Mouse (Mus musculus) embryonic facial prominence, embryonic 11.5 days (tissue): ENCODE results near the gene Sfxn3. TPM values are rescaled to one million over a fixed set of nuclear protein-coding genes. Genes with fewer than 3 reads are reported as not detected.

Experiments
- ATAC-seq: fragments of 200-750 bp; cut with Nextera tagmentation; replicated peaks from 2 replicates; pipeline ENCODE4 v1.8.0; 2017; ENCODE audit warnings: low read depth; ENCODE audit not compliant: insufficient number of reproducible peaks, low FRiP score, low TSS enrichment
- DNase-seq: peaks from one replicate; pipeline ENCODE4 v3.0.0-alpha.2; 2015; ENCODE audit warnings: low spot score
- H3K27ac ChIP-seq: fragments of 300-500 bp; sonication (generic); replicated peaks from 2 replicates; pipeline ENCODE4 v1.5.1; 2014; ENCODE audit warnings: mild to moderate bottlenecking, low read depth, low read length, control low read depth
- H3K27me3 ChIP-seq: fragments of 300-500 bp; sonication (generic); 2 replicates; pipeline ENCODE4 v1.6.1; 2014; ENCODE audit warnings: mild to moderate bottlenecking, low read length, moderate library complexity, mixed read lengths; ENCODE audit not compliant: control insufficient read depth, insufficient read depth
- H3K36me3 ChIP-seq: fragments of 300-500 bp; sonication (generic); replicated peaks from 2 replicates; pipeline ENCODE4 v1.6.1; 2014; ENCODE audit warnings: low read depth, mild to moderate bottlenecking, low read length, moderate library complexity, mixed read lengths; ENCODE audit not compliant: control insufficient read depth, insufficient read depth
- H3K4me1 ChIP-seq: fragments of 300-500 bp; sonication (generic); 2 replicates; pipeline ENCODE4 v1.6.1; 2014; ENCODE audit warnings: low read length, mixed read lengths; ENCODE audit not compliant: control insufficient read depth, insufficient read depth
- H3K4me2 ChIP-seq: fragments of 300-500 bp; sonication (generic); 2 replicates; pipeline ENCODE4 v1.6.1; 2014; ENCODE audit warnings: low read depth, mild to moderate bottlenecking, control low read depth, low read length, moderate library complexity
- H3K4me3 ChIP-seq: fragments of 300-500 bp; sonication (generic); 2 replicates; pipeline ENCODE4 v1.5.1; 2014; ENCODE audit warnings: low read depth, low read length, control low read depth
- H3K9ac ChIP-seq: fragments of 300-500 bp; sonication (generic); replicated peaks from 2 replicates; pipeline ENCODE4 v1.6.1; 2014; ENCODE audit warnings: mild to moderate bottlenecking, control low read depth, low read length
- H3K9me3 ChIP-seq: fragments of 300-500 bp; sonication (generic); replicated peaks from 2 replicates; pipeline ENCODE4 v1.6.1; 2016; ENCODE audit warnings: mild to moderate bottlenecking, low read length, inconsistent platforms, mixed read lengths; ENCODE audit not compliant: control insufficient read depth
- WGBS: fragments of 180-500 bp; shearing (Covaris S2); extraction: QIAGEN DNeasy Blood & Tissue Kit; methylation state at CpG from one replicate; pipeline ENCODE4 v1.1.7; 2014; 5-methylcytosine and 5-hydroxymethylcytosine counted together
- polyA plus RNA-seq: library from polyadenylated mRNA; unstranded; fragments of >200 nt; fragmentation: Nextera tagmentation; extraction: Ambion mirVana; gene quantifications from 2 replicates; pipeline ENCODE4 v1.2.1, GENCODE M21; 2014

Sfxn3 gene
- polyA plus RNA-seq, 1 experiment from 2014 or later, result 14.7 TPM

- no peak overlapping the region for H3K4me3 ChIP-seq
- WGBS, result 45% methylated on average over 19 of the region's 20 CpGs
- no peak; the same call in 1 of the 2 replicates for ATAC-seq
- H3K27me3 ChIP-seq, result peaks cover 39% of the 10 kb centered on the region
- H3K4me2 ChIP-seq, result no peak overlapping the region
- H3K4me1 ChIP-seq, result no peaks in the 10 kb centered on the region
- no peaks in the 10 kb centered on the region for H3K9me3 ChIP-seq
- no peaks in the 10 kb centered on the region for H3K36me3 ChIP-seq
- DNase-seq, result peak; percentile 63
- no peak overlapping the region; the same call in 1 of the 2 replicates for H3K9ac ChIP-seq
- H3K27ac ChIP-seq, result no peak overlapping the region
These were observed 16.4 kb downstream of the Sfxn3 start for GRCm38 (mm10) chr19:45063565-45064292.

GRCm38 (mm10) chr19:45065226-45065625 lies 17.9 kb downstream of the Sfxn3 start:
- ATAC-seq (no peak), DNase-seq (no peak)
- Histone ChIP-seq H3K9ac (no peak overlapping the region), H3K4me1 (no peaks in the 10 kb centered on the region), H3K27ac (no peak overlapping the region), H3K4me3 (no peak overlapping the region), H3K9me3 (no peaks in the 10 kb centered on the region), H3K36me3 (no peaks in the 10 kb centered on the region), H3K27me3 (peaks cover 39% of the 10 kb centered on the region), H3K4me2 (no peak overlapping the region)
- 3% methylated on average over 21 of the region's 21 CpGs for WGBS

GRCm38 (mm10) chr19:45067170-45067569 lies 19.9 kb downstream of the Sfxn3 start:
- H3K9ac ChIP-seq, result no peak overlapping the region
- H3K27ac ChIP-seq, result no peak overlapping the region
- H3K36me3 ChIP-seq, result no peaks in the 10 kb centered on the region
- no peak for ATAC-seq
- no peak for DNase-seq
- H3K27me3 ChIP-seq, result peaks cover 39% of the 10 kb centered on the region
- H3K9me3 ChIP-seq, result no peaks in the 10 kb centered on the region
- H3K4me3 ChIP-seq, result no peak overlapping the region
- 13% methylated on average over 17 of the region's 17 CpGs for WGBS
- H3K4me1 ChIP-seq, result no peaks in the 10 kb centered on the region
- H3K4me2 ChIP-seq, result no peak overlapping the region

GRCm38 (mm10) chr19:45067758-45068510 lies 20.6 kb downstream of the Sfxn3 start:
- no peak overlapping the region for H3K4me3 ChIP-seq
- no peaks in the 10 kb centered on the region for H3K9me3 ChIP-seq
- no peaks in the 10 kb centered on the region for H3K36me3 ChIP-seq
- no peak overlapping the region for H3K27ac ChIP-seq
- no peak for DNase-seq
- H3K4me1 ChIP-seq, result no peaks in the 10 kb centered on the region
- H3K27me3 ChIP-seq, result peaks cover 39% of the 10 kb centered on the region
- H3K9ac ChIP-seq, result no peak overlapping the region
- no peak overlapping the region for H3K4me2 ChIP-seq
- 76% methylated on average over 7 of the region's 7 CpGs for WGBS
- ATAC-seq, result no peak

GRCm38 (mm10) chr19:45073871-45074542 lies 26.7 kb downstream of the Sfxn3 start:
- H3K9me3 ChIP-seq, result no peaks in the 10 kb centered on the region
- peaks cover 8% of the 10 kb centered on the region for H3K4me1 ChIP-seq
- WGBS, result 8% methylated on average over 20 of the region's 20 CpGs
- peak overlapping the region; percentile 80 for H3K9ac ChIP-seq
- H3K4me3 ChIP-seq, result peak overlapping the region; percentile 68
- peak overlapping the region; percentile 91 for H3K4me2 ChIP-seq
- DNase-seq (peak; percentile 93), ATAC-seq (no peak)
- no peaks in the 10 kb centered on the region for H3K36me3 ChIP-seq
- H3K27ac ChIP-seq, result no peak overlapping the region
- peaks cover 30% of the 10 kb centered on the region for H3K27me3 ChIP-seq

GRCm38 (mm10) chr19:45074580-45075322 lies 27.4 kb downstream of the Sfxn3 start, which contains the start of gene Kazald1:
TSS of gene Kazald1 (plus strand) at chr19:45075241.
- peak; percentile 50 for ATAC-seq
- peaks cover 35% of the 10 kb centered on the region for H3K27me3 ChIP-seq
- H3K4me3 ChIP-seq, result peak within 1 kb of the TSS; percentile 68
- no peaks in the 10 kb centered on the region for H3K9me3 ChIP-seq
- under 1% methylated on average over 45 of the region's 45 CpGs for WGBS
- peak within 1 kb of the TSS; percentile 80 for H3K9ac ChIP-seq
- peaks cover 11% of the 10 kb centered on the region for H3K4me1 ChIP-seq
- DNase-seq, result peak; percentile 95
- H3K4me2 ChIP-seq, result peak within 1 kb of the TSS; percentile 91
- peak within 1 kb of the TSS; percentile 85 for H3K27ac ChIP-seq
- no peaks in the 10 kb centered on the region for H3K36me3 ChIP-seq

GRCm38 (mm10) chr19:45075323-45076035 lies 28.2 kb downstream of the Sfxn3 start:
- DNase-seq (peak; percentile 54), ATAC-seq (peak; percentile 40)
- H3K27me3 ChIP-seq, result peaks cover 41% of the 10 kb centered on the region
- no peaks in the 10 kb centered on the region for H3K9me3 ChIP-seq
- peaks cover 11% of the 10 kb centered on the region for H3K4me1 ChIP-seq
- peak overlapping the region; percentile 68 for H3K4me3 ChIP-seq
- H3K27ac ChIP-seq, result no peak overlapping the region
- H3K4me2 ChIP-seq, result peak overlapping the region; percentile 91
- H3K9ac ChIP-seq, result peak overlapping the region; percentile 80
- no peaks in the 10 kb centered on the region for H3K36me3 ChIP-seq
- WGBS, result 1% methylated on average over 32 of the region's 32 CpGs
